Mouse (Mus musculus): Measurements from ENCODE around the gene Pop5.

DNA sequence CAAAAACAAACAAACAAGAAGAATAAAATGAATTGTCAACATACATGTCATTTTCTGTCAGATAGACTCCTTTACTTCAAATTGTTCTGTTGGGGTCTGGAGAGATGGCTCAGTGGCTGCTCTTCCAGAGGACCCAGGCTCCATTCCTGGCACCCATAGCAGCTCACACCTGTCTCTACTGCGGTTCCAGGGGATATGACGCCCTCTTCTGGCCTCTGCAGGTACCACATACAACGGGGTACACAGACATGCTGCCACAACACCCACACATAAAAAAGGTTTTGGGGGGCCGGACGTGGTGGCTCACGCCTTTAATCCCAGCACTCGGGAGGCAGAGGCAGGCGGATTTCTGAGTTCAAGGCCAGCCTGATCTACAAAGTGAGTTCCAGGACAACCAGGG, 58.5 kb downstream of the Pop5 start:
- no peak for TF ChIP-seq CTCF (IDR thresholded peaks at IDR 0.05; ENCODE audit: low read depth)
- TF ChIP-seq EP300 (IDR thresholded peaks at IDR 0.05; ENCODE audit: low read depth): no peak

Measured in heart, postnatal 0 days (tissue).